Mouse (Mus musculus) right cerebral cortex, postnatal 4 days (tissue): ENCODE measurements around the gene Cdhr3.
"Not testable (repeated sequence)": the region's sequence is repeated elsewhere in the genome, so short reads cannot be mapped to it uniquely, and the experiment has no call there.

Experiments used
- DNase-seq: peaks from one replicate; pipeline ENCODE4 v3.0.0-alpha.2; 2022

Gene Cdhr3

DNA sequence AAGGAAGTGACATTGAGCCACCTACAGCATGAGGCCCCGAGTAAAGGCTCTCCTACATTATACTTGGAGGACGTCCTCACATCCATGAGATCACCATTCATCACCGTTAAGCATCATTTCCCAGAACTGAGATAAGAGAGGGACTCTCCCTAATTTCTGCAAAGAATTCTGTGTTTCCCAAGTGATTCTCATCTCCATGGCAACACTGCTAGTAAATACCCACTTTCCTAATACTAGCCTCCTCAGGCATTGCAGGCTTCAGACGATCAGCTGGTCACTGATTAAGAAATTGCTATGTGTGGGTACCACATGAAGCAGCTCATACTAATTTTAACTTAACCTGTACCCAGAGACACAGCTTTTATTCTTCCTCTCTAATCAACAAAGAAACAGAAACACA, 92.3 kb downstream of the Cdhr3 start:
- no peak for DNase-seq

DNA sequence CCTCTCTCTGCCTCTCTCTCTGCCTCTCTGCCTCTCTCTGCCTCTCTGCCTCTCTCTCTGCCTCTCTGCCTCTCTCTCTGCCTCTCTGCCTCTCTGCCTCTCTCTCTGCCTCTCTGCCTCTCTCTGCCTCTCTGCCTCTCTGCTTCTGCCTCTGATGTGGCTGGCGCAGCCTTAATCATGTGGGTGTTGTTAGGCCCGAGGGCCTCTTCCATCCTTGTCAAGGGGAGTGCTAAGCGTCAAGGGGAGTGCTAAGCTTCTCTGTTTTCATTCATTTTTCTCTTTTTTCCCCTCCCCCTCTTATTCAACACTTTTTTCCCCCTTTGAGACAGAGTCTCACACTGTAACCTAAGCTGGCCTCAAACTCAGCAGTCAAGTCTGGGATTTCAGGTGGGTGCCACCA, 92.9 kb downstream of the Cdhr3 start:
- not testable (repeated sequence) for DNase-seq

GRCm38 (mm10) chr12:32998766-32999165, 93.9 kb downstream of the Cdhr3 start:
- no peak for DNase-seq

GRCm38 (mm10) chr12:32995081-32995834, 97.4 kb downstream of the Cdhr3 start:
- DNase-seq = no peak

DNA sequence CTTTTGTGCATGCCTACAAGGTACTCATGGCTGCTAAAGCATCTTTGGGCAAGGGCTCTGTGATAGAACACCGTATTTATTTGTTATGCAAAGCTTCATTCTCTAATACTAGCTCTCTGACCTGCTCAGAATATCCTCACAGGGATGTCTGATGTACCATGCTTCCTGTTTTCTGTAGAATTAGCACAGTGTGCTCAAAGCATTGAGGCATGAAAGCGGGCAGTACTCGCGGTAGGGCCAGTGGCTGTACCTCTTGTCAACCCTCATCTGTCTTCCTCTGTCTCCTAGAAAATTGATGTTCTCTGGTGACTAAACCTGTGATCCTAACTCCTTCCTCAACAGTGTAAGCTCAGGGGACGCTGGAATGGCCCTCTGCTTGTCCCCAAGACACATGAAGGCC, 98.6 kb downstream of the Cdhr3 start:
- DNase-seq = no peak

DNA sequence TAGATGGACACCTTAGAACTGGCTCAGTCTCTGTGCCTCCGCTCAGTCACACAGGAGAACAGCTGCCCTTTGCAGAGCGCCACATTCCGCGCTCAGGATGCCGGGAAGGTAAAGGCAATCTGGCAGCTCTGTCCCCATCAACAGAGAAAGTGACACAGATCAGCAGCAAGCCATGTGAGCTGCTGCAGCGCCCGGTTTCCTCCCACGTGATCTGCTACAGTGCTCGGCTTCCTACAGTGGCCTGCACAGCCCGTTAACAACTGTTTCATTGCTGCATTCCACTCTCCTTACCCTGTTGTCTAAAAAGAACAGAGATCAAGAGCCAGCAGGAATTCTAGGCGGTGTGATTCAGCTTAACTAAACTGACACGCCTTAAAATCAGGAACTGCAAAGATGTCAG, 102.9 kb downstream of the Cdhr3 start:
- no peak for DNase-seq

DNA sequence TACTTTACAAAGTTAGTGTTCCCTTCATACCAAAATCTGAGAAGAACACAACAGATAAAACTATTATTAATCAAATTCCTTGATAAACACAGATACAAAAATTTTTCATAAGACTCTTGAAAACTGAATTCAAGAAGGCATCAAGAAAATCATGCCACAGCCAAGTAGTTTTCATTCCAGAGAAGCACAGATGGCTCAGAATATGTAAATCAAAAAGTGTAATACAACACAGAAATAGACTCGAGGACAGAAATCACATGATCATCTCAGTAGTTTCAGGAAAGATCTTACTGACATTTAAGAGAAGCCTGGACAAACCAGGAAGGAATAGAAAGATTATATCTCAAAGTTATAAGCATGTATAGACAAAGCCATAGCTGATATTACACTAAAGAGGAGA, 106.4 kb downstream of the Cdhr3 start:
- DNase-seq = no peak
